Mouse (Mus musculus) midbrain, embryonic 16.5 days (tissue): ENCODE data around the gene Rhpn2. TPM values are rescaled to one million over a fixed set of nuclear protein-coding genes. Genes with fewer than 3 reads are reported as not detected.

Experiments used
- ATAC-seq: fragments of 200-750 bp; cut with Nextera tagmentation; 2 replicates; pipeline ENCODE4 v1.8.0; 2017; ENCODE audit warnings: moderate TSS enrichment
- H3K27ac ChIP-seq: fragments of 300-500 bp; sonication (generic); 2 replicates; pipeline ENCODE4 v1.5.1; 2014; ENCODE audit warnings: mild to moderate bottlenecking, low read length, mixed read lengths
- H3K27me3 ChIP-seq: fragments of 300-500 bp; sonication (generic); 2 replicates; pipeline ENCODE4 v1.6.1; 2014; ENCODE audit warnings: low read depth, low read length, mixed read lengths; ENCODE audit not compliant: control insufficient read depth, insufficient read depth
- H3K36me3 ChIP-seq: fragments of 300-500 bp; sonication (generic); 2 replicates; pipeline ENCODE4 v1.6.1; 2014; ENCODE audit warnings: mild to moderate bottlenecking, low read length, moderate library complexity, mixed read lengths; ENCODE audit not compliant: control insufficient read depth, insufficient read depth
- H3K4me1 ChIP-seq: fragments of 300-500 bp; sonication (generic); 2 replicates; pipeline ENCODE4 v1.6.1; 2014; ENCODE audit warnings: mild to moderate bottlenecking, low read length, mixed read lengths; ENCODE audit not compliant: control insufficient read depth, insufficient read depth
- H3K4me2 ChIP-seq: fragments of 300-500 bp; sonication (generic); 2 replicates; pipeline ENCODE4 v1.6.1; 2014; ENCODE audit warnings: mild to moderate bottlenecking, low read length, mixed read lengths
- H3K4me3 ChIP-seq: fragments of 300-500 bp; sonication (generic); 2 replicates; pipeline ENCODE4 v1.5.1; 2014; ENCODE audit warnings: low read depth, mild to moderate bottlenecking, low read length, moderate library complexity, mixed read lengths
- H3K9ac ChIP-seq: fragments of 300-500 bp; sonication (generic); 2 replicates; pipeline ENCODE4 v1.6.1; 2014; ENCODE audit warnings: low read depth, low read length, mixed read lengths
- H3K9me3 ChIP-seq: fragments of 300-500 bp; sonication (generic); replicated peaks from 2 replicates; pipeline ENCODE4 v1.6.1; 2014; ENCODE audit warnings: mild to moderate bottlenecking, low read length, mixed read lengths; ENCODE audit not compliant: control insufficient read depth, poor library complexity, severe bottlenecking
- WGBS: fragments of 180-500 bp; shearing (Covaris S2); extraction: QIAGEN DNeasy Blood & Tissue Kit; methylation state at CpG from one replicate; pipeline ENCODE4 v1.1.7; 2014; 5-methylcytosine and 5-hydroxymethylcytosine counted together
- polyA plus RNA-seq: library from polyadenylated mRNA; unstranded; fragments of >200 nt; fragmentation: Nextera tagmentation; extraction: Ambion mirVana; gene quantifications from 2 replicates; pipeline ENCODE4 v1.2.1, GENCODE M21; 2015

Rhpn2 gene
- 1.3 and 2.1 TPM in 2 replicates for polyA plus RNA-seq

- no peaks in the 10 kb centered on the region for H3K9me3 ChIP-seq
- WGBS, result under 1% methylated on average over 48 of the region's 52 CpGs
- no peaks in the 10 kb centered on the region for H3K36me3 ChIP-seq
- peak within 1 kb of the TSS; percentile 57 for H3K4me3 ChIP-seq
- H3K27ac ChIP-seq, result peak within 1 kb of the TSS; percentile 49
- H3K4me2 ChIP-seq, result peak within 1 kb of the TSS; percentile 96
- peaks cover 9% of the 10 kb centered on the region; the same call in 1 of the 2 replicates for H3K4me1 ChIP-seq
- H3K9ac ChIP-seq, result peak within 1 kb of the TSS; percentile 51
- peak; percentile 98 for ATAC-seq
- H3K27me3 ChIP-seq, result peaks cover 6% of the 10 kb centered on the region; the same call in 1 of the 2 replicates
Measured at GRCm38 (mm10) chr7:35333692-35334526, at the start of gene Rhpn2. Gene Rhpn2, plus strand, starts transcription at chr7:35334170.

DNA sequence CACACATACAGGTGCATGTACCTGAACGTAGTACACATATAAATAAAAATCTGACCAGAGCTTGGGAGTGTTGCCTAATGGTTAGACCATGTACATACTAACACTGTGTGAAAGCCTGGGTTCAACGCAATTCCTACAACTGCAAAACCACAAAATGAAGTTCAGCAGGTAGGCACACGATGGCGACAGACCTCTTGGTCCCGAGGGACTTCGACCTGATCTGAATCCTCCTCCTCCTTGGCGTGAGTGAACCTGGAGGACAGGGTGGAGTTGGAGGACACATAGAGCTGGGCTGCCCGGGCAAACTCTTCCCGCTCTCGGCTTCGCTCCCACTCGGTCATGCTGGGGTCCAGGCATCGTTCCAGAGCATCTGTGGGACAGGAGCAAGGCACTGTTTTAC, 40.5 kb upstream of the Rhpn2 start:
- WGBS, result 92% methylated on average over 13 of the region's 13 CpGs
- no peak overlapping the region for H3K27ac ChIP-seq
- H3K36me3 ChIP-seq, result peaks cover 56% of the 10 kb centered on the region
- no peaks in the 10 kb centered on the region for H3K27me3 ChIP-seq
- no peaks in the 10 kb centered on the region for H3K4me1 ChIP-seq
- no peak for ATAC-seq
- H3K4me2 ChIP-seq, result no peak overlapping the region
- no peak overlapping the region for H3K9ac ChIP-seq
- no peaks in the 10 kb centered on the region for H3K9me3 ChIP-seq
- no peak overlapping the region for H3K4me3 ChIP-seq

DNA sequence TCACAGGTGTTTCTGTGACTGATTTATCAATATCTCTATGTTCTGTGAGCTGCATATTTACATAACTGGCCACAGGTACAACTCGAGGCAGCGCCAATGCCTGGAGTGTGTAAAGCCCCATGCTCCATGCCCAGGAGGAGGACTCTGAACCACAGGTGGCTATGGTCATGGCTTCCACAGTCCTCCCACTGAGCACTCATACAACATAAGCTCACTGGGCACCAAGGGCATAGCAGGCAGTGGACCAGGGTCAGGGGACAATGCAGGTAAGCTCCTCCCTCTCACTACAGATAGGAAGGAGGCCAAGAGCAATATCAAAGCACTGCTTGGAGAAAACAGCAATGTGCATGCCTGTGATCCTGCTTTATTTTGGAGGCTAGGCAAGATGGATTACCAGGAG, 38.3 kb upstream of the Rhpn2 start:
- Histone ChIP-seq H3K9ac (no peak overlapping the region), H3K4me1 (no peaks in the 10 kb centered on the region), H3K27me3 (no peaks in the 10 kb centered on the region), H3K4me3 (no peak overlapping the region), H3K4me2 (no peak overlapping the region), H3K27ac (no peak overlapping the region), H3K9me3 (no peaks in the 10 kb centered on the region), H3K36me3 (peaks cover 55% of the 10 kb centered on the region)
- WGBS, result 95% methylated on average over 2 of the region's 2 CpGs
- no peak for ATAC-seq

DNA sequence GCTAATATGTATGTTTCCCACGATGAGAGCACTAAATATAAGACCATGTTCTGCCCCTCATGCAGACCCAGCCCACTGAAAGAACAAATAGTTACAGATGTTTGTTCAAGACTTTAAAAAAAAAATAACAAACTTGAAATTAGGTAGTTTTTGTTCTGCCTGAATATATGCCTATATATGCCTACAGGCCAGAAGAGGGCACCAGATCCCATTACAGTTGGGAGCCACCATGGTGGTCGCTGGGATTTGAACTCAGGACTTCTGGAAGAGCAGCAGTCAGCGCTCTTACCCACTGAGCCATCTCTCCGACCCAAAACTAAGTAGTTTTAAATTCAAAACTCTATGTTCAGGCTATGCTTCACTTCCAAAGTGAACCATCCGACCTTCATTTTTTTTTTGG, 36.1 kb upstream of the Rhpn2 start:
- Histone ChIP-seq H3K9ac (no peak overlapping the region), H3K27ac (no peak overlapping the region), H3K4me3 (no peak overlapping the region), H3K4me1 (no peaks in the 10 kb centered on the region), H3K9me3 (no peaks in the 10 kb centered on the region), H3K4me2 (no peak overlapping the region), H3K27me3 (no peaks in the 10 kb centered on the region), H3K36me3 (peaks cover 53% of the 10 kb centered on the region)
- ATAC-seq, result no peak
- 92% methylated on average over 5 of the region's 5 CpGs for WGBS

GRCm38 (mm10) chr7:35299656-35300055, 34.3 kb upstream of the Rhpn2 start:
- H3K9me3 ChIP-seq, result no peaks in the 10 kb centered on the region
- H3K36me3 ChIP-seq, result peaks cover 46% of the 10 kb centered on the region
- H3K27me3 ChIP-seq, result no peaks in the 10 kb centered on the region
- WGBS, result 69% methylated on average over 8 of the region's 8 CpGs
- H3K4me3 ChIP-seq, result no peak overlapping the region
- no peak overlapping the region for H3K27ac ChIP-seq
- H3K4me2 ChIP-seq, result no peak overlapping the region
- no peak for ATAC-seq
- no peak overlapping the region for H3K9ac ChIP-seq
- no peaks in the 10 kb centered on the region for H3K4me1 ChIP-seq

GRCm38 (mm10) chr7:35300792-35301191, 33.2 kb upstream of the Rhpn2 start:
- no peak for ATAC-seq
- Histone ChIP-seq H3K4me3 (no peak overlapping the region), H3K36me3 (peaks cover 47% of the 10 kb centered on the region)

DNA sequence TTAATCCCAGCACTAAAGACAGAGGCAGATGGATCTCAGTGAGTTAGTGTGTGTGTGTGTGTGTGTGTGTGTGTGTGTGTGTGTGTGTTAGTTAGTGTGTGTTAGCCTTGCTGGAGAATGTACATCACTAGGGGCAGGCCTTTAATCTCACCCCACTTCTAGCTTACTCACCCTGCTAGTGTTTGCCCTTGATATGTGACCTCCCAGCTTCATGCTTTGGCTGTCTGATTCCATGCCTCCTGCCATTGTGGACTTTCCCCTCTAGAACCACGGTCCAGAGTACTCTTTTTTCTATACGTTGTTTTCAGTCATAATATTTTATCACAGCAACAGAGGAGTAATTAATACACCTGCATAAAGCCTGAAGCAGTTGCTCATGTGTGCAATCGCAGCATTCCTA, 22.8 kb upstream of the Rhpn2 start:
- H3K4me2 ChIP-seq, result no peak overlapping the region
- H3K9ac ChIP-seq, result no peak overlapping the region
- no peaks in the 10 kb centered on the region for H3K4me1 ChIP-seq
- peaks cover 31% of the 10 kb centered on the region for H3K36me3 ChIP-seq
- ATAC-seq, result no peak
- H3K27ac ChIP-seq, result no peak overlapping the region
- whole genome bisulfite sequencing, result 95% methylated on average over 3 of the region's 3 CpGs
- H3K9me3 ChIP-seq, result no peaks in the 10 kb centered on the region
- no peaks in the 10 kb centered on the region for H3K27me3 ChIP-seq
- H3K4me3 ChIP-seq, result no peak overlapping the region

More at GRCm38 (mm10) chr7:35300792-35301191, 33.2 kb upstream of the Rhpn2 start:
- H3K9me3 ChIP-seq, result no peaks in the 10 kb centered on the region
- no peak overlapping the region for H3K4me2 ChIP-seq
- no peaks in the 10 kb centered on the region for H3K4me1 ChIP-seq
- no peak overlapping the region for H3K27ac ChIP-seq
- no peak overlapping the region for H3K9ac ChIP-seq
- no peaks in the 10 kb centered on the region for H3K27me3 ChIP-seq

DNA sequence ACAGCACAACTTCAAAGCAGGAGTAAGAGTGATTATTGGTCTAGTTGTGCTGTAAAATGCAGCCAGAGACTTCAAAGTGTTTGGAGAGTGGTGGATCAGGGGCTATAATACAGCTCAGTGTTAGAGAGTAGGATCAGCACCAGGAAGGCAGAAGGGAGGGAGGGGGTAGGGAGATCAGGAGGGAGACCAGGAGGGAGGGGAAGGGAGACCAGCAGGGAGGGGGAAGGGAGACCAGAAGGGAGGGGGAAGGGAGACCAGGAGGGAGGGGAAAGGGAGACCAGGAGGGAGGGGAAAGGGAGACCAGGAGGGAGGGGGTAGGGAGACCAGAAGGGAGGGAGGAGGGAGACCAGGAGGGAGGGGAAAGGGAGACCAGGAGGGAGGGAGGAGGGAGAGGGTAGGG, 19.8 kb upstream of the Rhpn2 start:
- Histone ChIP-seq H3K4me1 (peaks cover 8% of the 10 kb centered on the region), H3K9ac (no peak overlapping the region), H3K27ac (no peak overlapping the region), H3K4me2 (no peak overlapping the region), H3K4me3 (no peak overlapping the region), H3K27me3 (no peaks in the 10 kb centered on the region), H3K9me3 (no peaks in the 10 kb centered on the region), H3K36me3 (peaks cover 11% of the 10 kb centered on the region)
- ATAC-seq, result no peak

DNA sequence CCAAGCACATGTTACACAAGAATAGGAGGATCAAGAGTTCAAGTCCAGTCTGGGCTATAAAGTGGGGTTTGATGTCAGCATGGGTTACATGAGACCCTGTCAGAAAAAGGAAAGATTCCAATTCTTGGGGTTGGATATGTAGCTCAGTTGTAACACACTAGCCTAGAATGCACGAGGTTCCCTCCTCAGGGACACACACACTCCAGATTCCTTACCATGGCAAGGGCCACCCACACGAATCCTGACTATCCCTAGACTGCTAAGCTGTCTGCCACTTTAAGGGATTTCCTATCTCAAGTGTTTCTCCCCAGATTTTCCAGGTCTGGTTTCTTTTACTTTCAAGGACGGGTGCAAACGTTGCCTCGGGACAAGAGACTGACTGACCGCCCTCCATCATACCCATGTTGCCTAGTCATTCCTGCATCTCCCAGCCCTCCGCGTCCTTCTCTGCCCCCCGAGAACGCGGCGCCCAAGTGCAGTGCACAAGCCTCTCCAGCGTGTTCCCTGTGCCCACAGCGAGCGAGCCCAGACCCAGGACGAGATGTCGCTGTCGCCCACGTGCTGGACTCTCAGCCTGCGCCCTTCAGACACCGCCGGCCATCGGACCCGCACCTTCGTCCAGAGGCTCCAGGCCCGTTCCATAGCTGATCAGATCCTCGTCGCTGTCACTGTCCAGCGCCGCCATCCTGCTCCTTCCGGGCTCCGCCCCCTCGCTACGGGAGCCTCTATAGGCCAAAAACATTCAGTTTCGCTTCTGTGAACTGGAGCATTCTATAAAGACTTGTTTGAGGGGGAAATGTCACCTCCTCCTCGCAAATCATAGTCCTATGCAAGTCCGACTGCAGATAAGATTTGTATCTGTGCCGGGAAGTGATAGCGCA, 16.0 kb upstream of the Rhpn2 start, which contains the start of gene Gpatch1:
Gene Gpatch1, minus strand, starts transcription at position 712 of the 881 bp plus-strand sequence.
- Histone ChIP-seq H3K4me1 (peaks cover 12% of the 10 kb centered on the region), H3K36me3 (no peaks in the 10 kb centered on the region), H3K4me3 (peak within 1 kb of the TSS; percentile 63), H3K27me3 (no peaks in the 10 kb centered on the region), H3K4me2 (peak within 1 kb of the TSS; percentile 67), H3K9me3 (no peaks in the 10 kb centered on the region), H3K9ac (peak within 1 kb of the TSS; percentile 79), H3K27ac (peak within 1 kb of the TSS; percentile 80)
- 1% methylated on average over 39 of the region's 39 CpGs for WGBS
- ATAC-seq, result peak; percentile 88
